Mouse (Mus musculus) megakaryocyte, embryonic 14.5 days (primary cell): ENCODE data around the gene D830030K20Rik.
"Not testable (repeated sequence)": the region's sequence is repeated elsewhere in the genome, so short reads cannot be mapped to it uniquely, and the experiment has no call there.

Experiments used
- FLI1 ChIP-seq: IDR thresholded peaks from 2 replicates; pipeline ENCODE4 v1.6.1; 2012; ENCODE audit warnings: low read length, inconsistent platforms, mixed read lengths
- GATA1 ChIP-seq: IDR thresholded peaks from 3 replicates; pipeline ENCODE4 v1.6.1; 2012; ENCODE audit warnings: mixed read lengths, low read length, inconsistent platforms, borderline replicate concordance

GRCm38 (mm10) chr14:3208272-3209152 is at the start of gene D830030K20Rik:
- not testable (repeated sequence) for TF ChIP-seq GATA1, FLI1
